Mouse (Mus musculus) bone marrow macrophage, adult 2 months (primary cell): ENCODE measurements around the gene Shisa6. TPM values are rescaled to one million over a fixed set of nuclear protein-coding genes. Genes with fewer than 3 reads are reported as not detected.

Source experiments
- H3K27ac ChIP-seq: 2 replicates; pipeline ENCODE4 v1.5.1; 2012; ENCODE audit warnings: low read depth, low read length; ENCODE audit not compliant: insufficient read depth
- H3K4me1 ChIP-seq: 2 replicates; pipeline ENCODE4 v1.6.1; 2012; ENCODE audit warnings: low read length; ENCODE audit not compliant: control insufficient read depth, insufficient read depth
- H3K4me3 ChIP-seq: 2 replicates; pipeline ENCODE4 v1.5.1; 2012; ENCODE audit warnings: mild to moderate bottlenecking, low read length, moderate library complexity; ENCODE audit not compliant: insufficient read depth
- CTCF ChIP-seq: IDR thresholded peaks from 2 replicates; pipeline ENCODE4 v1.5.1; 2012; ENCODE audit warnings: low read depth, mild to moderate bottlenecking, low read length, moderate library complexity
- POLR2A ChIP-seq: IDR thresholded peaks from 2 replicates; pipeline ENCODE4 v1.6.1; 2012; ENCODE audit warnings: mild to moderate bottlenecking, low read depth, low read length, borderline replicate concordance
- polyA plus RNA-seq: library from polyadenylated mRNA; stranded (reverse); fragments of >200 nt; gene quantifications from 2 replicates; pipeline ENCODE4 v1.2.4, GENCODE M21; 2012; ENCODE audit not compliant: missing spikeins, insufficient read depth, insufficient read length

Gene Shisa6
- polyA plus RNA-seq, 1 experiment: not detected

GRCm38 (mm10) chr11:66526981-66527320 lies 1.2 kb upstream of the Shisa6 start:
- TF ChIP-seq POLR2A: no peak
- TF ChIP-seq CTCF: no peak
- Histone ChIP-seq H3K4me3 (no peak overlapping the region), H3K4me1 (no peaks in the 10 kb centered on the region), H3K27ac (no peak overlapping the region)

GRCm38 (mm10) chr11:66526046-66526980 lies 549 bp upstream of the Shisa6 start:
- H3K27ac ChIP-seq: no peak overlapping the region
- no peak for TF ChIP-seq CTCF
- no peak for TF ChIP-seq POLR2A
- H3K4me3 ChIP-seq: no peak overlapping the region
- no peaks in the 10 kb centered on the region for H3K4me1 ChIP-seq

DNA sequence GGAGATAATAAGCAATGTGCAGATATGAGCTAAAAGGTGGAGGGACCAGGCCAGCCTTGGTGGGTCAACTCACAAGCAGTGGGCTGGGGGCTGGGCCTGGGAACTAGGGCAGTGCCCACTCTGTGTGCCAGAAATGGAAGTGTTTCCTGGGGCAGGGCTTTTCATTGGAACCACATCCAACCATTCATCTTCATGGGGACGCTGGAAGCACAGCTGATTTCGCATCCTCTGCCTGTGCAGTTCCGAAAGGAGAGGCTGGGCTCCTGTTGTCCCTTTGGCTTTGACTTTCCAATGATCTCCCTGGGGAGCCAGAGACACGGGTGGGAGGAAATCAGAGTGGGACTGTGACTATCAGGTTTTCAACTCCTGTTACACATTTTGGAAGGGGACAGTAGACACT lies 1.5 kb downstream of the Shisa6 start:
- TF ChIP-seq CTCF (no peak), POLR2A (no peak)
- H3K27ac ChIP-seq: no peak overlapping the region
- H3K4me1 ChIP-seq: no peaks in the 10 kb centered on the region
- no peak overlapping the region for H3K4me3 ChIP-seq

DNA sequence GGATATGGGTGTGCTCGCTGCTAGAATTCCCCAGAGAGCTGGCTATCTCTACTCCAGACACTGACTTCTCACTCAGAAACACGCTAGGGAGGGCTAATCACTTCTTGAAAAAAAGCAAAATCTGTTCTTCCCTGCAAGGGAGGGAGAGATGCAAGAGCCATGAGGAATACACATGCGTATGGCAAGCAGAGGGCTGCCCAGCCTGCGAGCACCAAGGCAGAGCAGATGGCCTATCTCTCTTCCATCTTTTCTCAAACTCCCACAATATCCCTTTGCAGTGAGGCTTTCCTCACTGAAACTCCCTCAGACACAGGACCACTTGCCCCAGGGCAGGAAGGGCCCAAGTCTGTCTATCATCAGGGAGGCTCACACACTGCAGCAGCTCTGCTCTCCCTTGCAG lies 3.4 kb downstream of the Shisa6 start:
- no peak overlapping the region for H3K4me3 ChIP-seq
- H3K27ac ChIP-seq: no peak overlapping the region
- H3K4me1 ChIP-seq: no peaks in the 10 kb centered on the region
- TF ChIP-seq CTCF (no peak), POLR2A (no peak)

GRCm38 (mm10) chr11:66519386-66519785 lies 6.4 kb downstream of the Shisa6 start:
- Histone ChIP-seq H3K4me3 (no peak overlapping the region), H3K27ac (no peak overlapping the region), H3K4me1 (no peaks in the 10 kb centered on the region)
- TF ChIP-seq POLR2A (no peak), CTCF (no peak)

DNA sequence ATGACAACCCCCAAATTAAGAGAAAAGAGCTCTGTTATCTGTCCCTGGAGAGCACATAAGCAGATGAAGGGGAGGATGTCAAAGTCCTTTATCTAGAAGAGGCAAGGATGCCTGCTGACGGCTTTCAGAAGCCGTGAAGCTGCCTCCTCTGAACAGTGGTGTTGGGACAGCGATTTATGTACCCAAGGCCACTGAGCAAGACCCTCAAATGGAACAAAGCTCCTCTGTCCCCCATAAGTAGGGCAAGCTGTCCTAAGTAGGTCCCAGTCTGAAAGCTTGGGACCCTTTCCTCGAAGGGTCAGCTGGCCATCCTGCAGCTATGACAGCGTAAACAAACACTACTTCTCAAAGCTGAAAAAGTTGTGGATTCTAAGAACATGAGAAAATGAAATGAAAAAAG lies 11.4 kb downstream of the Shisa6 start:
- no peak overlapping the region for H3K4me3 ChIP-seq
- H3K27ac ChIP-seq: no peak overlapping the region
- TF ChIP-seq POLR2A (no peak), CTCF (no peak)
- no peaks in the 10 kb centered on the region for H3K4me1 ChIP-seq

DNA sequence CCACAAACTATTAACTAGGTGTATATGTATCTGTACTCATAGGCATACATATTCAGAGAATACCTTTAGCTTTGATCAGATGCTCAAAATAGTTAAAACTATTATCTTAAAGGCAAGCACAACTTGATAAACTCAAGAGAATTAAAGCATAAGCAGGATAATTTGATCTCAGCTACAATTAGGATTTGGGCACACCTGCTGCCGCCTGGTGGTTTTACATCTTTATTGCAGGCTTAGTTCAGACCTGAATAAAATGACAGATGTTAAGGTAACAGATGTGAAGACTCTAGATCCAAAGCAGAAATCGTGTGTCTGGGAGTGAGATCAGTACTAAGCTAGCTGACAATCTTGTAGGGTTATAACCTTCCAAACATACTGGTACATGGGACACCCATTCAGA lies 24.8 kb downstream of the Shisa6 start:
- Histone ChIP-seq H3K27ac (no peak overlapping the region), H3K4me1 (no peaks in the 10 kb centered on the region), H3K4me3 (no peak overlapping the region)
- no peak for TF ChIP-seq POLR2A
- TF ChIP-seq CTCF: no peak

GRCm38 (mm10) chr11:66498857-66499445 lies 26.8 kb downstream of the Shisa6 start:
- TF ChIP-seq POLR2A (no peak), CTCF (no peak)
- Histone ChIP-seq H3K27ac (no peak overlapping the region), H3K4me1 (no peaks in the 10 kb centered on the region), H3K4me3 (no peak overlapping the region)

GRCm38 (mm10) chr11:66496235-66496634 lies 29.5 kb downstream of the Shisa6 start:
- H3K27ac ChIP-seq: no peak overlapping the region
- no peak overlapping the region for H3K4me3 ChIP-seq
- no peaks in the 10 kb centered on the region for H3K4me1 ChIP-seq
- TF ChIP-seq POLR2A (no peak), CTCF (no peak)

GRCm38 (mm10) chr11:66494391-66494790 lies 31.4 kb downstream of the Shisa6 start:
- H3K4me1 ChIP-seq: no peaks in the 10 kb centered on the region
- no peak overlapping the region for H3K27ac ChIP-seq
- no peak overlapping the region for H3K4me3 ChIP-seq
- TF ChIP-seq CTCF (no peak), POLR2A (no peak)
